Mouse (Mus musculus) right cerebral cortex, postnatal 14 days (tissue): ENCODE data around the gene Mtrex.

Source experiments
- DNase-seq: peaks from one replicate; pipeline ENCODE4 v3.0.0; 2022

Gene Mtrex

GRCm38 (mm10) chr13:112867381-112867780 lies 59.8 kb downstream of the Mtrex start:
- no peak for DNase-seq

- no peak for DNase-seq
These were observed 60.4 kb downstream of the Mtrex start for GRCm38 (mm10) chr13:112866782-112867181.

GRCm38 (mm10) chr13:112862978-112863677 lies 64.1 kb downstream of the Mtrex start:
- no peak for DNase-seq

GRCm38 (mm10) chr13:112862342-112862741 lies 64.9 kb downstream of the Mtrex start:
- DNase-seq, result no peak

GRCm38 (mm10) chr13:112861825-112862306 lies 65.3 kb downstream of the Mtrex start:
- no peak for DNase-seq

- no peak for DNase-seq
These were observed 66.3 kb downstream of the Mtrex start for GRCm38 (mm10) chr13:112860911-112861310.

GRCm38 (mm10) chr13:112860370-112860769 lies 66.8 kb downstream of the Mtrex start:
- no peak for DNase-seq

GRCm38 (mm10) chr13:112859574-112860134 lies 67.5 kb downstream of the Mtrex start:
- no peak for DNase-seq

- DNase-seq, result no peak
These were observed 69.3 kb downstream of the Mtrex start for GRCm38 (mm10) chr13:112857921-112858320.

GRCm38 (mm10) chr13:112854402-112854801 lies 72.8 kb downstream of the Mtrex start:
- DNase-seq, result no peak

GRCm38 (mm10) chr13:112853710-112854316 lies 73.4 kb downstream of the Mtrex start:
- DNase-seq, result no peak

- no peak for DNase-seq
These were observed 81.3 kb downstream of the Mtrex start for GRCm38 (mm10) chr13:112845931-112846330.

- DNase-seq, result peak; percentile 15
These were observed 86.7 kb downstream of the Mtrex start for GRCm38 (mm10) chr13:112840241-112841087.

- no peak for DNase-seq
These were observed 88.5 kb downstream of the Mtrex start for GRCm38 (mm10) chr13:112838562-112839232.

- DNase-seq, result no peak
These were observed 89.5 kb downstream of the Mtrex start for GRCm38 (mm10) chr13:112837621-112838155.

- no peak for DNase-seq
These were observed 90.2 kb downstream of the Mtrex start for GRCm38 (mm10) chr13:112836951-112837350.

- no peak for DNase-seq
These were observed 92.1 kb downstream of the Mtrex start for GRCm38 (mm10) chr13:112835113-112835512.

GRCm38 (mm10) chr13:112833895-112834263 lies 93.3 kb downstream of the Mtrex start:
- DNase-seq, result no peak

GRCm38 (mm10) chr13:112833253-112833894 lies 93.8 kb downstream of the Mtrex start:
- DNase-seq, result no peak

GRCm38 (mm10) chr13:112832589-112832988 lies 94.6 kb downstream of the Mtrex start:
- DNase-seq, result no peak

GRCm38 (mm10) chr13:112829619-112830018 lies 97.6 kb downstream of the Mtrex start:
- DNase-seq, result no peak

GRCm38 (mm10) chr13:112825479-112825878 lies 101.7 kb downstream of the Mtrex start:
- DNase-seq, result no peak
